Mouse (Mus musculus) kidney, adult 11 months (tissue): ENCODE measurements around the gene Gm17469.
"Not testable (repeated sequence)": the region's sequence is repeated elsewhere in the genome, so short reads cannot be mapped to it uniquely, and the experiment has no call there.

ENCODE experiments used
- DNase-seq: peaks from one replicate; pipeline ENCODE4 v3.0.0; 2022

Gene Gm17469

GRCm38 (mm10) chrX:124629593-124629992, at the start of gene Gm17469:
Gene Gm17469 (plus strand): TSS chrX:124629893.
- not testable (repeated sequence) for DNase-seq
